Mouse (Mus musculus): ENCODE measurements at regions not wholly inside any gene's neighbourhood (a gene's known extent, or its start where the extent isn't known, plus 50 kb on each side); places are given as distances from the start of the nearest gene placed in this dataset.

DNA sequence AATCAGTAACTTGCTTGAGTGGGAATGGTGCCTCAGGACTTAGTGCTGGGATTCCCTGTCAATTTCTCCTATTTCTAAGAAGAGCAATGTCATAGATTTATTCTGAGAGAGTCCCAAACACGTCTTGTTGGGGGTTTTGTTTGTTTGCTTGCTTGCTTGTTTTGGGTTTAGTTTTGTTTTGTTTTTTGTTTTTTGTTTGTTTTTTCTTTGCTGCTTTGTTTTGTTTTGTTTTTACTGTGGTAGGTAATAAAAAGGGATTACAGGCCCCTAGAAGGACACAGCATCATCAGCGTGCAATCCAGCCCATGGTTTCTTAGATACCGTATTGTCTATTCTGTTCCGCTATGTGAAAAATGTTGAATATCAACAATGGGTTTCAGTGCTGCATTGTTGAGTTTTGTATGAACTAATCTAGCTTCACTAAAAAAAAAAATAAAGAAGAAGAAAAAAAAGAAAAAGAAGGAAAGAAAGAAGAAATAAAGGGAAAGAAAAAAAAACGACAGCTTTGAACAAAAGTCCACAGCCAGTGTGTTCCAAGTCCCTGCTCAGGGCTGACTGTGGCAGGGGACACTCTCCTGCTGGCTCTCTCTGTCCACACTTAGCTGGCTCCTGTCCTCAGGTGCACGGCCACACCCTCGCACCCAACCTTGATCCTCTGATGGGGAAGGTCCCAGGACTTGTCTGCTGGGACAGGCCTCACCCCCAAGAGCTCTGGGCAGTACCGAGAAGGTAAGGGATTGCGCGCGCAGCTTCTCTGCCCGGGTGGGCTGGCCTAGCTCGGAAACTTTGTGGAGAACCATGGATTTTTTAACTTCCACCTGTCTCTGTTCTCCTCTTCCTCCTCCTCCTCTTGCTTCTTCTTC, 90.1 kb upstream of the Sox2 start:
- Histone ChIP-seq H3K9me3 (no peaks in the 10 kb centered on the region), H3K4me1 (peaks cover 67% of the 10 kb centered on the region), H3K27ac (peak overlapping the region; percentile 90), H3K27me3 (ENCODE audit: poor library complexity, severe bottlenecking) (no peaks in the 10 kb centered on the region), H3K36me3 (replicated peaks) (no peaks in the 10 kb centered on the region), H3K4me3 (peak overlapping the region; percentile 52)
- DNase-seq (ENCODE audit: extremely low spot score, low spot score), result peak; percentile 52
- 35% methylated on average over 13 of the region's 13 CpGs for WGBS

DNA sequence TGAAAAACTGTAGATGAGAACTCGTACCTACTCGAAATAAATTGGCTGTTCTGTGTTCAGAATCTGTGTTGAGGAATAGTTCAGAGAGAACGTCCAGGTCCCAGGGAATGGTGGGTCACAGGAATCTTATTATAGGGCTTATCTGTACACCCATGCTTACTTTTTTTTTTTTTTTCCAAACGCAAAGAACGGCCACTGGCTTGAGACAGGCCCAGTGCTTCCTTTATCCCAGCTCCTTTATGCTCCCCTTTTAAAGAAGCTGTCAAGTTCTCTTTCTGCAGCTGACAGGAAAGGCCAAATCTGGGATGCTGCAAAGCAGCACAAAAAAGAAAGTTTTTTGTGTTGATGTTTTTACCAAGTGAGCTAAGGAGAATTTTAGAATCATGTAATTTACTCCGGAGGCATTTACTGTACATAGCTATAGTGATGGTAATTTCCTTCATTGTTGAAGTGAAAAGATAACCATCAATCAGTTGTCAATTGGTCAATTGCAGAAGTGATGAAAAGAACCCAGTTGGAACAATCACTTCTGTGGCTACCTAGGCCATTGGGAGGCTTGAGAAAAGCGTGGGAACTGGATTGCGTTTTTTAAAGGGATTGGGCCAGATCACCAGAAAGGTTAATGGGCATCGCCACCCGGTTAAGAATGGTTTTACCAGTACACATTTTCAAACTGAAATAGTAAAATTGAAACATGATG, 91.2 kb upstream of the Sox2 start:
- DNase-seq (ENCODE audit: extremely low spot score, low spot score), result no peak
- Histone ChIP-seq H3K27ac (peak overlapping the region; percentile 90), H3K4me1 (peaks cover 61% of the 10 kb centered on the region)

DNA sequence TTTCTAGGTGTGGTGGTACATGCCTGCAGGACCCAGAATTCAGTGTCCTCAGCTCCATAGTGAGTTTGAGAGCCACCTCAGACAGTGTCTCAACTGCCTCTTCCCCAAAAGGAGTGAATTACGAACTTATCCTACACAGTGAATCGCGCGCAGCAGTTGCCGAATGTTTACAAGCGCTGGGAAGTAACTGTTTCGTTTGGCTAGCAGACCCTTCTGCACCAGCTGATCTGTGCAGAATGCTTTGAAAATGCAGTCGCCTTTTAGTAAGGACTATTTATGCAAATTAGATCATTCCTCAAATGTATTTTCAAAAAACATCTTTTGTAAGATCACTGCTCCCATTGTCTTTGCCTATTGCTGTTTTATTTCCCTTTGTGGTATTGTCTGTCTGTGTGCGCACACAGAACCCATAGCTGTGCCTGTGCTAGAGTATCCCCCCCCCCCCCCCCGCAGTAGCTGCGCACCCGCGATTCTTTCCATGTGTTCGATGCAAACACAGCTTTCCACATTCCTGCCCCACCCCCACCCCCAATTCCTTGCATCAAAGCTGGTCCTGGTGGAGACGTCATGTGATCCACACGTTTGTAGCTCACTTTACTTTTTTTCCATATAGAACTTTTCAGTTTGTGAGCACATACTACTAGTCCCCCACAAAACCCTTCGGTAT, 97.5 kb upstream of the Sox2 start:
- no peak for DNase-seq (ENCODE audit: extremely low spot score, low spot score)
- WGBS, result 75% methylated on average over 17 of the region's 17 CpGs
- no peaks in the 10 kb centered on the region for H3K36me3 ChIP-seq (replicated peaks)
- H3K27ac ChIP-seq, result peak overlapping the region; percentile 30
- H3K4me1 ChIP-seq, result peaks cover 36% of the 10 kb centered on the region
- H3K27me3 ChIP-seq (ENCODE audit: poor library complexity, severe bottlenecking), result no peaks in the 10 kb centered on the region
- H3K9me3 ChIP-seq, result 0 out of 2 replicates have a peak, but pooled peaks cover 4% of the 10 kb centered on the region
- no peak overlapping the region for H3K4me3 ChIP-seq

More for the DNA sequence above, 91.2 kb upstream of the Sox2 start:
- Histone ChIP-seq H3K27me3 (ENCODE audit: poor library complexity, severe bottlenecking) (no peaks in the 10 kb centered on the region), H3K36me3 (replicated peaks) (no peaks in the 10 kb centered on the region), H3K9me3 (no peaks in the 10 kb centered on the region), H3K4me3 (no peak overlapping the region)
- 39% methylated on average over 10 of the region's 10 CpGs for WGBS

DNA sequence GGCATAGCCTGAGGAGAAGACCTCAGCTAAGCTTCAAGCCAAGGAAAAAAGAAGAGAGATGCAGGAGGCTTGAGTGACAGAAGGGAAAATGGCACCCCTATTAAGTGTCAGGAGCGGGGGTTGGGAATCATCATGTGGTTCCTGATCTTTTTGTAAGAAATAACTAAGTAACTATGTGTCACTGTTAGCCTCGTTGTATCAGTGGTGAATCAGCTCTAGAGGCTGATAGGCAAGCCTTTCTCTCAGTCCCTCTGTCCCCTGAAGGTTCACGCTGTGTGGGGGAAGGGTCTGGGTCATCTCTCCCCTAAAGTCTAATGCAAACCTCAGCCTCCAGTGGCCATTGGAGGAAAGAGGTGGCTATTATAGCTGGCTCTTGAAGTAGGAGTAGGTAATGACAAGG, 99.1 kb upstream of the Sox2 start:
- Histone ChIP-seq H3K27ac (peak overlapping the region; percentile 53; the same call in 1 of the 2 replicates), H3K9me3 (0 out of 2 replicates have a peak, but pooled peaks cover 4% of the 10 kb centered on the region), H3K4me3 (no peak overlapping the region), H3K36me3 (replicated peaks) (no peaks in the 10 kb centered on the region), H3K27me3 (ENCODE audit: poor library complexity, severe bottlenecking) (no peaks in the 10 kb centered on the region), H3K4me1 (peaks cover 33% of the 10 kb centered on the region)
- 66% methylated on average over 3 of the region's 3 CpGs for WGBS
- DNase-seq (ENCODE audit: extremely low spot score, low spot score), result no peak

GRCm38 (mm10) chr3:34550189-34550588, 100.0 kb upstream of the Sox2 start:
- Histone ChIP-seq H3K4me3 (no peak overlapping the region), H3K36me3 (replicated peaks) (no peaks in the 10 kb centered on the region)
- 80% methylated on average over 12 of the region's 12 CpGs for WGBS

DNA sequence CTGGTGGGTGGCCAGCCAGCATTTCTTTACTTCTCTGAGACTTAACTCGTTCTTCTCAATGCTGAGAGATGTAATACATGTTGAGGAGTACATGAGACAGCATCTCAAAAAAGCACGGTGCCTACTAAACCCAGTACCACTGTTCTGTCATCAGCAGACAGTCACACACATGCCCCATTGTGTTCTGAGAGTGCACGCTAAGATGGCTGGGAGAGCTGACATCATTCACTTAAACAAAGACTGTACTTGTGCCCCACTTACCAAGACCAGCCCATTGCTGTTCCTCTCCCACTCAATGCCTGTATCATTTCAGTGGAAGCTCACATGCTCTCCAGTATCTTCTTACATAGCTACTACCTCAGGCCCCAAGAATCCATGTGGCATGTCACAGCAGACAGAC, 117.8 kb upstream of the Sox2 start:
- 63% methylated on average over 3 of the region's 3 CpGs for WGBS
- H3K9me3 ChIP-seq, result peaks cover 8% of the 10 kb centered on the region; the same call in 1 of the 2 replicates
- H3K4me1 ChIP-seq, result peaks cover 14% of the 10 kb centered on the region
- no peaks in the 10 kb centered on the region for H3K36me3 ChIP-seq (replicated peaks)
- no peak overlapping the region for H3K4me3 ChIP-seq
- no peaks in the 10 kb centered on the region for H3K27me3 ChIP-seq (ENCODE audit: poor library complexity, severe bottlenecking)
- H3K27ac ChIP-seq, result peak overlapping the region; percentile 67; the same call in 1 of the 2 replicates
- DNase-seq (ENCODE audit: extremely low spot score, low spot score), result no peak

More at GRCm38 (mm10) chr3:34550189-34550588, 100.0 kb upstream of the Sox2 start:
- DNase-seq (ENCODE audit: extremely low spot score, low spot score), result no peak
- H3K9me3 ChIP-seq, result 0 out of 2 replicates have a peak, but pooled peaks cover 4% of the 10 kb centered on the region
- H3K4me1 ChIP-seq, result peaks cover 33% of the 10 kb centered on the region
- H3K27me3 ChIP-seq (ENCODE audit: poor library complexity, severe bottlenecking), result no peaks in the 10 kb centered on the region
- no peak overlapping the region for H3K27ac ChIP-seq

DNA sequence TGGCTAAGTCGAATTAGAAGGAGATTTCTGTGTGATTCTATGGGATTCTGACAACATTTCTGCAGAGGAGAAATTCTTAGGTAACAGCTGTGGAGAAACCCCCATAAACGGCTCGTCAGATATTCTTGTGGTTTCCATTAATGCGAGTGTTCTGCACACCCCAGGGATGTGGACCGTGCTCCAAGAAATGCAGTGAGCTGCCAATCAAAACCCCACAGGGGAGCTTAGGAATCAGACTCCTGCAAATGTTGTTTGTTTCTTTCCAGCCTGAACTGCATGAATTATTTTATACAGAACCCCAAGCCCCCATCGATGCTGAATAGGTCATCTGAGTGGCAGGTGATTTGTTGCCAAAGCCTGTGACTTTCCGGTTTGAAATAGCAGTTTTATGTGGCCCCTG, 118.4 kb upstream of the Sox2 start:
- H3K27ac ChIP-seq, result peak overlapping the region; percentile 67; the same call in 1 of the 2 replicates
- 75% methylated on average over 7 of the region's 7 CpGs for WGBS
- no peaks in the 10 kb centered on the region for H3K27me3 ChIP-seq (ENCODE audit: poor library complexity, severe bottlenecking)
- DNase-seq (ENCODE audit: extremely low spot score, low spot score), result no peak
- H3K4me3 ChIP-seq, result no peak overlapping the region
- peaks cover 14% of the 10 kb centered on the region for H3K4me1 ChIP-seq
- H3K9me3 ChIP-seq, result peaks cover 8% of the 10 kb centered on the region; the same call in 1 of the 2 replicates
- no peaks in the 10 kb centered on the region for H3K36me3 ChIP-seq (replicated peaks)

- Histone ChIP-seq H3K36me3 (replicated peaks) (no peaks in the 10 kb centered on the region), H3K9me3 (peaks cover 13% of the 10 kb centered on the region), H3K4me3 (no peak overlapping the region), H3K4me1 (peaks cover 15% of the 10 kb centered on the region), H3K27me3 (ENCODE audit: poor library complexity, severe bottlenecking) (no peaks in the 10 kb centered on the region), H3K27ac (no peak overlapping the region)
- no peak for DNase-seq (ENCODE audit: extremely low spot score, low spot score)
Observed at GRCm38 (mm10) chr3:34527546-34527945, 122.7 kb upstream of the Sox2 start.

DNA sequence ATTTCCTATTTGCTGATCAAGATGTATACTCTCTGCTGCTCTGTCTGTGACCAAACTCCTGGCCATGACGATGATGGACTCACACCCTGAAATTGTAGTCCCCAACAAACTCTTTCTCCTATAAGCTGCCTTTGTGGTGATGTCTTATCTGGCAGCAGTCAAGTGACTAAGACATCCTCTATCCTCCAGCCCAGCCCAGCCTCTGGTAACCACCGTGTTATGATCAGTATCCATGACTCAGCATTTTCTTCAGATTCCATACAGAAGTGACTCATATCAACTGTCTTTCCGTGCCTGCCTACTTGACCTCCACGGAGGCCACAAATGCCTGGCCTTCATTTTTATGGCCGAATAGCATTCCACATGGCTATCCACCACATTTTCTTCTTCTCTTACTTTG, 124.5 kb upstream of the Sox2 start:
- 88% methylated on average over 5 of the region's 5 CpGs for WGBS
- H3K4me1 ChIP-seq, result peaks cover 16% of the 10 kb centered on the region
- DNase-seq (ENCODE audit: extremely low spot score, low spot score), result no peak
- no peak overlapping the region for H3K4me3 ChIP-seq
- H3K9me3 ChIP-seq, result peaks cover 13% of the 10 kb centered on the region
- peaks cover 4% of the 10 kb centered on the region; the same call in 1 of the 2 replicates for H3K27me3 ChIP-seq (ENCODE audit: poor library complexity, severe bottlenecking)
- no peak overlapping the region for H3K27ac ChIP-seq
- H3K36me3 ChIP-seq (replicated peaks), result no peaks in the 10 kb centered on the region

DNA sequence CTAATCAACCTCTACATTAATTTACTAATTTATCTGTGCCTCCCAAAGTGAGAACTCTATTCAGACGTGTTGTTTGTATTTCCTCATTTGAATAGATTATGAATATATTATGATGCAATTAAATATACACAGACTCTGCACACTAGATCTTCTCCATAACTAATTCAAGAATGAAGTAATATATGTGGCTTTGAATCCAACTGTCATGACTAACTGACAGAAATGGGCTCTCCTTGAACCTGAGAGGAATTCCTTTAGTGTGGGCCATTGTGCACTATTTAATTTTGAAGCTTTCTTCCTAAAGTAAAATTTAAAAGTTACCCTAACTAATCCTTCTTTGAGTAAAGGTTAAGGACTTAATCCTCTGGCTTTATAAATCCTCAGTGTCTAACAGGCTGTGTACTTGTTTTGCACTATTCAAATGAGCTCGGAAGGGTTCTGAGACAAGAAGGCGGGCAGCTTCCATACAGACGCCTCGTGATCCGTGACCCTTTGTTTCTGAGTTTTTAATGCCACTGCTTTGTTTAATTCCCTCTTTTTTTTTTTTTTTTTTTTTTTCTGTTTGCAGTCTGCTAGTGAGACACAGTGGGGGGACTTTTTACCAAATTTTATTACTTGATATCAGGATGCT, 128.0 kb upstream of the Sox2 start:
- no peak overlapping the region for H3K27ac ChIP-seq
- H3K36me3 ChIP-seq (replicated peaks), result no peaks in the 10 kb centered on the region
- DNase-seq (ENCODE audit: extremely low spot score, low spot score), result no peak
- peaks cover 5% of the 10 kb centered on the region; the same call in 1 of the 2 replicates for H3K27me3 ChIP-seq (ENCODE audit: poor library complexity, severe bottlenecking)
- H3K4me1 ChIP-seq, result peaks cover 21% of the 10 kb centered on the region
- peaks cover 13% of the 10 kb centered on the region for H3K9me3 ChIP-seq
- no peak overlapping the region for H3K4me3 ChIP-seq
- WGBS, result 41% methylated on average over 6 of the region's 6 CpGs

DNA sequence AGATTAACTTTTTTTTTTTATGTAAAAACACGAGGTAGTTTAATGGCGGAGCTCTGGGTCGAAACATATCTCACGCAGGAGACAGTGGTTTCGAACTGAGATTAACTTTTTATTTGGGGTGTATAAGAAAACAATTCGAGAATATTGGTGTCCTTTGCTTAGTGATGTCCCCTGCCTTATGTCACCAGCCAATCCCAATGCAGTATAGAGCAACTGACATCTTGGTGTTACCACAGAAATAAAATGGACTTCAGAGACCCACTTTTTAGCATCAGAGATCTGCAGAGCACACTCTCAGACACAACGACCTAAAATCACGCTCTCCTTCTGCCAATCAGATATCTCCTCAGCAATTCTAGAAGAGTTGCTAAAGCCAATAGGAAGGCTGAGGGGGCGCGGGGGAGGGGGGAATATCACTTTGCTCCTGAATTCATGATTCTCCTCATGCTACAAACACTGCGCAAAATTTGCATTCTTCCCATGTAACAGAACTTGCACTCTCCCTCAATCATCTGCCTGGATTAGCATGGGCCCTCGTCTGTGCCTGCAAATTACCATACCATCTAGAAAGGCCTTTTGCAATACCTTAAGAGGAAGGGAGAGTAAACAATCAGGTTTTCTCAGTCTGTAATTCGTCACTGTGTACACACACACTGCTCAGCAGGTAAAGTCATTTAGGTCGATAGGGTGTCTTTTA, 128.7 kb upstream of the Sox2 start:
- no peaks in the 10 kb centered on the region for H3K36me3 ChIP-seq (replicated peaks)
- peaks cover 12% of the 10 kb centered on the region for H3K9me3 ChIP-seq
- H3K4me3 ChIP-seq, result no peak overlapping the region
- H3K27me3 ChIP-seq (ENCODE audit: poor library complexity, severe bottlenecking), result peaks cover 5% of the 10 kb centered on the region; the same call in 1 of the 2 replicates
- DNase-seq (ENCODE audit: extremely low spot score, low spot score), result no peak
- 75% methylated on average over 14 of the region's 14 CpGs for WGBS
- peaks cover 21% of the 10 kb centered on the region for H3K4me1 ChIP-seq
- no peak overlapping the region for H3K27ac ChIP-seq

Measured in forebrain, embryonic 10.5 days (tissue).